Mouse (Mus musculus): ENCODE measurements around the gene Abhd15. TPM values are rescaled to one million over a fixed set of nuclear protein-coding genes. Genes with fewer than 3 reads are reported as not detected.

Gene Abhd15
- polyA plus RNA-seq, 2 experiments = 0.50 to 1.5 TPM

DNA sequence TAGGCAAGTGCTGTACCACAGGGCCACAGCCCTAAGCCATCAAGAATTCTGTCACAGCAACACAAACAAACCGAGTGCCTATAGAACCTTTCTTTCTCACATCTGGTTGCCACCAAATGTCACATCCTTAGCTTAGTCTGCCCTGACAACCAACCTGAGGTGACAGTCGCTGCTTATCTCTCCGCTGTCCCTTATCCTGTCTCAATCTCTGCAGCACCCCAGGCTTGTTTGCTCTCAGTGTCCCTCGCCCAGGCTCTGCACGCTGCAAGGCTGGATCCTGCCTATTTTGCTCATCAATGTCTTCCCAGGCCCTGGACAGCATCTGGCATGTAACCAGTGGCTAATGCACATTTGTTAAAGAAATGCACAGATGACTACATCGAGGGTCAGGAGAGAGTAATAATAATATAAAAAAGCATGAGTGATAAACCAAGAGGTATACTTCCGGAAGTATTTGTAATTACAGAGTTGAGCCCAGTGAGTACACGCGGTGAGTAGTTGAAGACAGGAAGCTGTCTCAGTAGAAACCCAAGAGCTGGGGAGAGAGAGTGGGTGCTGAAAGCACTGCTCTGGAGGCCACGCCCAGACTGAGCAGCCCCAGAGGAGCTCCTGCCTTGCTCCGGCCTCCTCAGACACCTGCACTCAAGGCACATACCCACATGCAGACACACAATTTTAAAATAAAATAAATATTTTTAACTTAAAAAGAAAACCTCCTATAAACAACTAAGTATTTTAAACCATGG lies 31.2 kb upstream of the Abhd15 start:
- H3K27ac ChIP-seq (replicated peaks; ENCODE audit: low read depth, low read length) = no peak overlapping the region
- ATAC-seq (ENCODE audit: low FRiP score, low read depth) = no peak
- 62% methylated on average over 11 of the region's 11 CpGs for WGBS

DNA sequence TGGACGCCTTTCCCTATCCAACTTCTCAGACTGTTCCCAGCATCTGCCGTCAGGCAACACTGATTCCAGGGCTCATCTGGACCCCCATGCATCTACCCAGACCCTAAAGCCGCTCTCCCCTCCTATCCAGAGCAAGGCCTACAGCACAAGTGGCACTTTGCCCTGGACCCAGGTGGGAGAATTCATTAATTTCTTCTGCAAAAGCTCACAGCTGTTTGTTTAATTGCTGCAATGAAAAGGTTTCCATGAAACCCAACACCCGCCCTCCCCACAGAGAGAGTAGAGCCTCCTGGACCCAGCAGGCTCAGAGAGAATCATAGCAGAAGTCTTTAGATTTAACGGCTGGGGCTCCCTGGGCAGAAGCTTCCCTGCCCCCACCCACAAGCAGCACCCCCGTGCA lies 29.7 kb upstream of the Abhd15 start:
- no peak for TF ChIP-seq POLR2A (IDR thresholded peaks at IDR 0.05; ENCODE audit: borderline replicate concordance, extremely low read depth, insufficient read depth, insufficient read length)
- peak overlapping the region; percentile 34 for H3K4me2 ChIP-seq (replicated peaks; ENCODE audit: low read depth, low read length, severe bottlenecking)
- peaks cover 46% of the 10 kb centered on the region for H3K4me1 ChIP-seq (ENCODE audit: control insufficient read depth, insufficient read depth, low read length)
- no peaks in the 10 kb centered on the region for H3K27me3 ChIP-seq (ENCODE audit: control insufficient read depth, insufficient read depth, low read length)
- no peak overlapping the region for H3K4me3 ChIP-seq (replicated peaks; ENCODE audit: low read length)
- WGBS = 18% methylated on average over 6 of the region's 6 CpGs
- H3K36me3 ChIP-seq (ENCODE audit: control insufficient read depth, insufficient read depth, low read length) = 0 out of 2 replicates have a peak, but pooled peaks cover 3% of the 10 kb centered on the region
- DNase-seq (ENCODE audit: low spot score) = peak; percentile 63
- no peaks in the 10 kb centered on the region for H3K9me3 ChIP-seq (ENCODE audit: control insufficient read depth, low read length)
- H3K9ac ChIP-seq (ENCODE audit: low read depth, low read length, severe bottlenecking) = no peak overlapping the region
- ATAC-seq (ENCODE audit: low FRiP score, low read depth) = no peak; the same call in 1 of the 2 replicates
- peak overlapping the region; percentile 65; the same call in 1 of the 2 replicates for H3K27ac ChIP-seq (replicated peaks; ENCODE audit: low read depth, low read length)

More for the DNA sequence above, 31.2 kb upstream of the Abhd15 start:
- Histone ChIP-seq H3K27me3 (ENCODE audit: control insufficient read depth, insufficient read depth, low read length) (no peaks in the 10 kb centered on the region), H3K4me2 (replicated peaks; ENCODE audit: low read depth, low read length, severe bottlenecking) (no peak overlapping the region), H3K9ac (ENCODE audit: low read depth, low read length, severe bottlenecking) (no peak overlapping the region), H3K4me3 (replicated peaks; ENCODE audit: low read length) (no peak overlapping the region), H3K36me3 (ENCODE audit: control insufficient read depth, insufficient read depth, low read length) (0 out of 2 replicates have a peak, but pooled peaks cover 3% of the 10 kb centered on the region), H3K9me3 (ENCODE audit: control insufficient read depth, low read length) (no peaks in the 10 kb centered on the region), H3K4me1 (ENCODE audit: control insufficient read depth, insufficient read depth, low read length) (peaks cover 42% of the 10 kb centered on the region)
- DNase-seq (ENCODE audit: low spot score) = no peak
- TF ChIP-seq POLR2A (IDR thresholded peaks at IDR 0.05; ENCODE audit: borderline replicate concordance, extremely low read depth, insufficient read depth, insufficient read length) = no peak

DNA sequence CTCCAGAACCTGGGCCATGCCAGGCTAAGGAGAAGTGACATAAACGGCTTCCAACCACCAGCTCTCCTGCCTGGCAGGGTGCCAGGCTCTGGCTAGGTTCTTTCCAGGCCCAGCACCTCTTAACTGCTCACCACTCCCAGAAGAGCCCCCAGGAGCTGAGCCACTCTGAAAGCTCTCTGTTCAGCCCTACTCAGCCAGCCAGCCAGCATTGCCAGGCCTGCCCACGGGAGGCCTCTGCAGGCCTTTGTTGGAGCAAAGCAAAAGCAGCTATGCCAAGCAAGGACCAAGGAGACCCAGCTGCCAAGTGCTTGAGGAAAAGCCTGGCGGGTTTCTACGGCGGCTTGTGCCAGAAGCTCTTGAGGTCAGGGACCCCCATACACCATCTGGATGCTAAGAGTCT lies 28.1 kb upstream of the Abhd15 start:
- peak; percentile 48 for DNase-seq (ENCODE audit: low spot score)
- Histone ChIP-seq H3K4me3 (replicated peaks; ENCODE audit: low read length) (no peak overlapping the region), H3K9ac (ENCODE audit: low read depth, low read length, severe bottlenecking) (no peak overlapping the region), H3K27ac (replicated peaks; ENCODE audit: low read depth, low read length) (no peak overlapping the region), H3K36me3 (ENCODE audit: control insufficient read depth, insufficient read depth, low read length) (0 out of 2 replicates have a peak, but pooled peaks cover 3% of the 10 kb centered on the region), H3K4me2 (replicated peaks; ENCODE audit: low read depth, low read length, severe bottlenecking) (0 out of 2 replicates have a peak overlapping the region, but pooled peaks have one; percentile 7), H3K27me3 (ENCODE audit: control insufficient read depth, insufficient read depth, low read length) (no peaks in the 10 kb centered on the region), H3K9me3 (ENCODE audit: control insufficient read depth, low read length) (no peaks in the 10 kb centered on the region), H3K4me1 (ENCODE audit: control insufficient read depth, insufficient read depth, low read length) (peaks cover 53% of the 10 kb centered on the region)
- WGBS = 42% methylated on average over 5 of the region's 5 CpGs
- TF ChIP-seq POLR2A (IDR thresholded peaks at IDR 0.05; ENCODE audit: borderline replicate concordance, extremely low read depth, insufficient read depth, insufficient read length) = no peak
- ATAC-seq (ENCODE audit: low FRiP score, low read depth) = no peak

DNA sequence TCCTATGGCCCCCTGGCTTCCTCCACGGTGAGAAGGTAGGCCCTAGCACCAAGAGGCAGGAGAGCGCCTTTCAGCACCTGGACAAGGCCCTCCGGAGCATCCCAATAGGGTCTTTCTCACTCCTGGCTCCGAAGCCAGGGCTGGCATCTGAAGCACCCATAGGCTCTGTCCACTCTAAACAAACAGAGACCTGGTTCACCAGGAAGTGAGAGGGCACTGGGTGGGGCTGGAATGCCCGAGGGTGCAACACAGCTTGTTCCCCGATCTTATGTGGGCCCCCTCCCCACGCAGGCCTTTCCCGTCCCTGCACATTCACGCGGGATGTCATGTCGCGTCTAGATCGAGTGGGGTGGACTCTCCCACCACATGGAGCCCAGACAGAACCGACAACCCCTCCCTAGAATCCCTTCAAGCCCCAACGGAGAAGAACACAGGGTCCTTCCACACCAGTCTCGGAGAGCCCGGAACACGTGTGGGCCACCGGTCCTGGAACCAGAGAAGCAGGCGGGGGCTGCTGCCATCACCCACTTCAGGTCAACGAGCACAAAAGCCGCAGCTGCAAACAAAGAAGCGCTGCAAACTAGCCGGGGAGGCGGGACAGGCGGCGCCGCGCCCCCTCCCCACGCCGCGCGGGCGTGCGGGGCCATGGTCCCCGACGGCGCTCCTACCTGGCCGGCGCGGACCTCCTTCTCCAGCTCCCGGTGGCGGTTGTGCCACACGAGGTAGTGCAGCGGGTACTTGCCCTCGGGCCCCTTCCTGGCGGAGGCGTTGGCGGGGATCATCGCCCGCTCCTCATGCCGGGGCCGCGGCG lies 25.9 kb upstream of the Abhd15 start:
- H3K4me1 ChIP-seq (ENCODE audit: control insufficient read depth, insufficient read depth, low read length) = peaks cover 60% of the 10 kb centered on the region
- peak overlapping the region; percentile 86 for H3K9ac ChIP-seq (ENCODE audit: low read depth, low read length, severe bottlenecking)
- ATAC-seq (ENCODE audit: low FRiP score, low read depth) = no peak
- no peak for DNase-seq (ENCODE audit: low spot score)
- WGBS = 2% methylated on average over 28 of the region's 55 CpGs
- 0 out of 2 replicates have a peak, but pooled peaks cover 3% of the 10 kb centered on the region for H3K36me3 ChIP-seq (ENCODE audit: control insufficient read depth, insufficient read depth, low read length)
- no peak for TF ChIP-seq POLR2A (IDR thresholded peaks at IDR 0.05; ENCODE audit: borderline replicate concordance, extremely low read depth, insufficient read depth, insufficient read length)
- H3K4me2 ChIP-seq (replicated peaks; ENCODE audit: low read depth, low read length, severe bottlenecking) = peak overlapping the region; percentile 95
- H3K27me3 ChIP-seq (ENCODE audit: control insufficient read depth, insufficient read depth, low read length) = no peaks in the 10 kb centered on the region
- H3K4me3 ChIP-seq (replicated peaks; ENCODE audit: low read length) = peak overlapping the region; percentile 80
- no peaks in the 10 kb centered on the region for H3K9me3 ChIP-seq (ENCODE audit: control insufficient read depth, low read length)
- H3K27ac ChIP-seq (replicated peaks; ENCODE audit: low read depth, low read length) = peak overlapping the region; percentile 52; the same call in 1 of the 2 replicates

DNA sequence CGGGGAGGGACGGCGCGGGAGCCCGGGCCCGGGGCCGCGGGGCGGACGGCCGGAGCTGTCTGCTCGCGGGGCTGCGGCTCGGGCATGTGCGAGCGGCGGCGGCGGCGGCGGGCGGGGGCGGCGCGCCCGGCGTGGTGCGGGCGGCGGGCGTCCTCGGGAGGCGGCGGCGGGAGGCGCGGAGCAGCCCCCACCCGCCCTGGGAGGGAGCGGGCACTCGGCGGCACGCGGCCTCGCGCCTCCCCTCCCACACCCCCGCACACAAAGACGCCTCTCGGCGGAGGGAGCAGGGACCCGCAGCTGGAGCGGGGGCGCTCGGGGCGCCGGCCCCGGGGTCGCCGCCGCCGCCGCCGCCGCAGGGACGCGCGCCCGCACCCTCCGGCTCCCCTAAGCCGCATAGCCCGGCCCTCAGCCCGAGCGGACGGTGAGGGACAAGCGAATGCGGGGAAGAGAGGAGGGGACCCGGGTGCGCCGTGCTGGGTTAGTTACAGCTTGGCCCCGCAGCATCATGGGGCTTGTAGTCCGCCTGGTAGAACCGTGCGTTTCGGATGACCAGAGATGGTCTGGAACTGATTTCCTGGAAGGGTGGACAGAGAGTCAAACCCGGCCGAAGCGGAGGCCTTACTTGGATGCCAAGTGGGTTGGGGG lies 25.2 kb upstream of the Abhd15 start, which contains the start of gene Ankrd13b:
Gene Ankrd13b, minus strand, starts transcription at position 88 of the 645 bp plus-strand sequence.
- TF ChIP-seq POLR2A (IDR thresholded peaks at IDR 0.05; ENCODE audit: borderline replicate concordance, extremely low read depth, insufficient read depth, insufficient read length) = no peak

More for the DNA sequence above, 25.2 kb upstream of the Abhd15 start, which contains the start of gene Ankrd13b:
- Histone ChIP-seq H3K27me3 (ENCODE audit: control insufficient read depth, insufficient read depth, low read length) (no peaks in the 10 kb centered on the region), H3K9me3 (ENCODE audit: control insufficient read depth, low read length) (no peaks in the 10 kb centered on the region), H3K9ac (ENCODE audit: low read depth, low read length, severe bottlenecking) (peak within 1 kb of the TSS; percentile 86), H3K4me2 (replicated peaks; ENCODE audit: low read depth, low read length, severe bottlenecking) (peak within 1 kb of the TSS; percentile 95), H3K4me3 (replicated peaks; ENCODE audit: low read length) (peak within 1 kb of the TSS; percentile 80), H3K4me1 (ENCODE audit: control insufficient read depth, insufficient read depth, low read length) (peaks cover 64% of the 10 kb centered on the region), H3K36me3 (ENCODE audit: control insufficient read depth, insufficient read depth, low read length) (0 out of 2 replicates have a peak, but pooled peaks cover 3% of the 10 kb centered on the region), H3K27ac (replicated peaks; ENCODE audit: low read depth, low read length) (peak within 1 kb of the TSS; percentile 52)
- 0 out of 2 replicates have a peak, but pooled peaks have one; percentile 17 for ATAC-seq (ENCODE audit: low FRiP score, low read depth)
- 1% methylated on average over 27 of the region's 87 CpGs for WGBS
- DNase-seq (ENCODE audit: low spot score) = peak; percentile 84
